Mouse (Mus musculus): ENCODE data around the gene Tpx2. TPM values are rescaled to one million over a fixed set of nuclear protein-coding genes. Genes with fewer than 3 reads are reported as not detected.

The Tpx2 gene
- polyA plus RNA-seq, 1 experiment = 183 TPM

- Histone ChIP-seq H3K9me3 (replicated peaks; ENCODE audit: control insufficient read depth, insufficient read depth, low read length, poor library complexity, severe bottlenecking) (no peaks in the 10 kb centered on the region), H3K9ac (ENCODE audit: low read depth, poor library complexity, severe bottlenecking) (peak overlapping the region; percentile 11; the same call in 1 of the 2 replicates), H3K4me3 (ENCODE audit: low read depth, low read length) (no peak overlapping the region), H3K4me1 (ENCODE audit: control insufficient read depth, insufficient read depth, low read length) (peaks cover 9% of the 10 kb centered on the region), H3K27me3 (ENCODE audit: control insufficient read depth, insufficient read depth, low read length, poor library complexity, severe bottlenecking) (no peaks in the 10 kb centered on the region), H3K27ac (ENCODE audit: insufficient read depth, low read length) (peak overlapping the region; percentile 98), H3K36me3 (ENCODE audit: control insufficient read depth, insufficient read depth, low read length, poor library complexity, severe bottlenecking) (peaks cover 3% of the 10 kb centered on the region; the same call in 1 of the 2 replicates)
- no peak for TF ChIP-seq CTCF (IDR thresholded peaks at IDR 0.05; ENCODE audit: low read depth, low read length)
- TF ChIP-seq EP300 (IDR thresholded peaks at IDR 0.05; ENCODE audit: insufficient read depth, low read depth, low read length) = peak; percentile 70; the same call in 1 of the 2 replicates
- TF ChIP-seq POLR2A (IDR thresholded peaks at IDR 0.05; ENCODE audit: insufficient read depth, low read length) = no peak
Measured at GRCm38 (mm10) chr2:152811336-152812165, 36.2 kb upstream of the Tpx2 start.

- H3K27me3 ChIP-seq (ENCODE audit: control insufficient read depth, insufficient read depth, low read length, poor library complexity, severe bottlenecking) = no peaks in the 10 kb centered on the region
- no peak overlapping the region for H3K9ac ChIP-seq (ENCODE audit: low read depth, poor library complexity, severe bottlenecking)
- no peaks in the 10 kb centered on the region for H3K9me3 ChIP-seq (replicated peaks; ENCODE audit: control insufficient read depth, insufficient read depth, low read length, poor library complexity, severe bottlenecking)
- H3K4me3 ChIP-seq (ENCODE audit: low read depth, low read length) = no peak overlapping the region
- peaks cover 3% of the 10 kb centered on the region; the same call in 1 of the 2 replicates for H3K36me3 ChIP-seq (ENCODE audit: control insufficient read depth, insufficient read depth, low read length, poor library complexity, severe bottlenecking)
- H3K27ac ChIP-seq (ENCODE audit: insufficient read depth, low read length) = no peak overlapping the region
- TF ChIP-seq POLR2A (IDR thresholded peaks at IDR 0.05; ENCODE audit: insufficient read depth, low read length) = no peak
- TF ChIP-seq CTCF (IDR thresholded peaks at IDR 0.05; ENCODE audit: low read depth, low read length) = no peak
- TF ChIP-seq EP300 (IDR thresholded peaks at IDR 0.05; ENCODE audit: insufficient read depth, low read depth, low read length) = no peak
- H3K4me1 ChIP-seq (ENCODE audit: control insufficient read depth, insufficient read depth, low read length) = peaks cover 16% of the 10 kb centered on the region
Measured at GRCm38 (mm10) chr2:152813232-152813631, 34.5 kb upstream of the Tpx2 start.

GRCm38 (mm10) chr2:152814213-152814874, 33.4 kb upstream of the Tpx2 start:
- TF ChIP-seq EP300 (IDR thresholded peaks at IDR 0.05; ENCODE audit: insufficient read depth, low read depth, low read length) (no peak), POLR2A (IDR thresholded peaks at IDR 0.05; ENCODE audit: insufficient read depth, low read length) (no peak), CTCF (IDR thresholded peaks at IDR 0.05; ENCODE audit: low read depth, low read length) (no peak)
- no peaks in the 10 kb centered on the region for H3K27me3 ChIP-seq (ENCODE audit: control insufficient read depth, insufficient read depth, low read length, poor library complexity, severe bottlenecking)
- no peak overlapping the region for H3K4me3 ChIP-seq (ENCODE audit: low read depth, low read length)
- no peak overlapping the region for H3K27ac ChIP-seq (ENCODE audit: insufficient read depth, low read length)
- H3K9ac ChIP-seq (ENCODE audit: low read depth, poor library complexity, severe bottlenecking) = no peak overlapping the region
- no peaks in the 10 kb centered on the region for H3K36me3 ChIP-seq (ENCODE audit: control insufficient read depth, insufficient read depth, low read length, poor library complexity, severe bottlenecking)
- H3K4me1 ChIP-seq (ENCODE audit: control insufficient read depth, insufficient read depth, low read length) = peaks cover 16% of the 10 kb centered on the region
- H3K9me3 ChIP-seq (replicated peaks; ENCODE audit: control insufficient read depth, insufficient read depth, low read length, poor library complexity, severe bottlenecking) = no peaks in the 10 kb centered on the region

GRCm38 (mm10) chr2:152815879-152816656, 31.7 kb upstream of the Tpx2 start:
- H3K27me3 ChIP-seq (ENCODE audit: control insufficient read depth, insufficient read depth, low read length, poor library complexity, severe bottlenecking) = no peaks in the 10 kb centered on the region
- no peak overlapping the region for H3K4me3 ChIP-seq (ENCODE audit: low read depth, low read length)
- no peaks in the 10 kb centered on the region for H3K36me3 ChIP-seq (ENCODE audit: control insufficient read depth, insufficient read depth, low read length, poor library complexity, severe bottlenecking)
- no peaks in the 10 kb centered on the region for H3K9me3 ChIP-seq (replicated peaks; ENCODE audit: control insufficient read depth, insufficient read depth, low read length, poor library complexity, severe bottlenecking)
- peaks cover 13% of the 10 kb centered on the region for H3K4me1 ChIP-seq (ENCODE audit: control insufficient read depth, insufficient read depth, low read length)
- peak overlapping the region; percentile 46 for H3K27ac ChIP-seq (ENCODE audit: insufficient read depth, low read length)
- H3K9ac ChIP-seq (ENCODE audit: low read depth, poor library complexity, severe bottlenecking) = no peak overlapping the region
- TF ChIP-seq CTCF (IDR thresholded peaks at IDR 0.05; ENCODE audit: low read depth, low read length) (no peak), EP300 (IDR thresholded peaks at IDR 0.05; ENCODE audit: insufficient read depth, low read depth, low read length) (peak; percentile 68)

- Histone ChIP-seq H3K4me3 (ENCODE audit: low read depth, low read length) (no peak overlapping the region), H3K9ac (ENCODE audit: low read depth, poor library complexity, severe bottlenecking) (0 out of 2 replicates have a peak overlapping the region, but pooled peaks have one; percentile 15), H3K9me3 (replicated peaks; ENCODE audit: control insufficient read depth, insufficient read depth, low read length, poor library complexity, severe bottlenecking) (no peaks in the 10 kb centered on the region), H3K27me3 (ENCODE audit: control insufficient read depth, insufficient read depth, low read length, poor library complexity, severe bottlenecking) (no peaks in the 10 kb centered on the region), H3K4me1 (ENCODE audit: control insufficient read depth, insufficient read depth, low read length) (peaks cover 16% of the 10 kb centered on the region), H3K27ac (ENCODE audit: insufficient read depth, low read length) (peak overlapping the region; percentile 39), H3K36me3 (ENCODE audit: control insufficient read depth, insufficient read depth, low read length, poor library complexity, severe bottlenecking) (no peaks in the 10 kb centered on the region)
- no peak for TF ChIP-seq CTCF (IDR thresholded peaks at IDR 0.05; ENCODE audit: low read depth, low read length)
- TF ChIP-seq POLR2A (IDR thresholded peaks at IDR 0.05; ENCODE audit: insufficient read depth, low read length) = no peak
- no peak for TF ChIP-seq EP300 (IDR thresholded peaks at IDR 0.05; ENCODE audit: insufficient read depth, low read depth, low read length)
Measured at GRCm38 (mm10) chr2:152816657-152817348, 31.0 kb upstream of the Tpx2 start.
